Mouse (Mus musculus) gastrocnemius, adult 8-10 months (tissue): ENCODE results near the gene Stag2. TPM values are rescaled to one million over a fixed set of nuclear protein-coding genes. Genes with fewer than 3 reads are reported as not detected.

ENCODE experiments used
- DNase-seq, 2 experiments: peaks; one replicate each; pipeline ENCODE4 v3.0.0; 2022; ENCODE audit warnings: low spot score in 2 of 2
- total RNA-seq, 4 experiments: library from RNA; stranded (reverse); gene quantifications; 2 replicates each; pipeline ENCODE4 v1.2.4; 2022

The Stag2 gene
- total RNA-seq, 4 experiments from 2014 or later, result 47.1 to 62.3 (median 53.7) TPM

DNA sequence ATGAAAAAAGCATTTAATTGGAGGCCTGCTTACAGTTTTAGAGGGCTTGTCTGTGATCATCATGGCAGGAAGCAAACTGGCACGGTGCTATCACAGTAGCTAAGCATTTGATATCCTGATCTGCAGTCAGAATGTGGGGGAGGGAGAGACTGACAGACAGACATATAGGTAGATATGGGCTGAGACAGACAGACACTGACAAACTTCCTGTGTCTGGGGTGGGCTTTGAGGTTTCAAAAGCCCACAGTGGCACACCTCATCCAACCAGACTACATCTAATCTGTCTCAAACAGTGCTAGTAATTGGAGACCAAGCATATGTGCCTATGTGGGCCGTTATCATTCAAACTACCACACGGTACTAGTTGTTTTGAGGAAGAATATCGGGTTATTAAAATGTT, 53.4 kb downstream of the Stag2 start:
- no peak for DNase-seq

DNA sequence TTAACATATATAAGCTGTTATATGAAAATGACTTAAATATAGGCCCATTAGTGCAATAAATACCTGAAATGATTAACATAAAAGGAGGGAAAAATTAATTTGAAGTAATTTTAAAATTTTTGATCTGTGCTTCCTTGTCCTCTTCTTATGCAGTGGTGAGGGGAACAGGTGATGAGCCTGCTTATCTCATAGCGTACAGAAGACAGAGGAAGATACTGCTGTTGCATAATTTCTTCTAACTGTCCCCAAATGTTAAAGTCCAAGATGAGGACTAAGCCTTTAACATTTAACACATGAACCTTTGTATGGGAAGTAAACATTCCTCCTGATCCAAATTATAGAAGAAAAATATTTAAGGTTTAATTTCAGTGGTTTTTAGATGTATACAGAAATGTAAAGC, 66.6 kb downstream of the Stag2 start:
- DNase-seq, result no peak

DNA sequence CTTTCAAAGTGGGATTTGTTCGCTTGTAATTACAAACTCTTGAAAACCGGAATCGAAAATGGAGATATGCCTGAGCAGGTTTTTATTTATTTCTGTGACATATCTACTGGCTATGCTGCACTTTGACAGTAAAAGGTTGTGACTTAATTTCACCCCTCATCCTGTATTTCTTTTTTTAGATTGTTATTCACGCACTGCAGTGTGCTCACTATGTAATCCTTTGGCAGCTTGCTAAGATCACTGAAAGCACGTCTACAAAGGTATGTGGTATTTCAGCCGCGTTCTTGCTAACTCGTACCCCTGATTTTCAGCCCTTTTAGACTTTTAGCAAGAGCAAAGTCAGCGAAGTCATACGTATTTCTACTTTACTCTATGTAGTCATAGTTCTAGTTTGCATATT, 101.2 kb downstream of the Stag2 start:
- DNase-seq, result no peak

DNA sequence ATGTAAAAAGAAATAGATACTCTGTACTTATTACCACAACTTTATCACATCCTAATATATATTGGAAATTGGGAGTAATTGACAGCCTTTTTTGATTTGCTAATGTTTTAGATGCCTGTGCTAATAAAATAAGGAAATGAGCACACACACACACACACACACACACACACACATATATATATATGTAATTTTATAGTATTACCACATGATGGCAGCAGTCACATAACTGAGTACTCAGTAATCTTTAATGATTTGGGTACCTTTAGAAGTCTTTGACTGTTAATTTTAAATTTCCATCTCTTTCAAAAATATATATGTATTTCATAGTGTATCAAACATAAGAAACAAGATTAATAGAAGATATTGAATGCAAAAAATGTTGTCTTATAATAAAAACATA, 123.6 kb downstream of the Stag2 start:
- no peak for DNase-seq

DNA sequence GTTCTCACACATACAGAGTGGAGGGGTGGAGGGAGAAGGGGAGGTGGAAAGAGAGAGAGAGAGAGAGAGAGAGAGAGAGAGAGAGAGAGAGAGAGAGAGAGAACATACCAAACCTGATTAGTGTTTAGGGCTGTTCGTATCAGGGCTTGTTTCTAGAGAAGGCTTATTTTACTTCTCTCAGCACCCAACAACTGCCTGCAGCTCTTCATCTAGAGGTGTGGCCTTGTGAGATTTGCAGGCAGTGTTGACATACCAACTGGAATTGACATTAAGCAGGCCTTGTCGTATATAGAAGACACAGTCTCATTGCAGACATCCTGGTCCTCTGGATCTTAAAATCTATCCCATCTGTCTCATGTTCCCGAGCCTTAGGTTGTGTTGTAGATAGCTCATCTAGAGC, 141.1 kb downstream of the Stag2 start:
- DNase-seq, result no peak

DNA sequence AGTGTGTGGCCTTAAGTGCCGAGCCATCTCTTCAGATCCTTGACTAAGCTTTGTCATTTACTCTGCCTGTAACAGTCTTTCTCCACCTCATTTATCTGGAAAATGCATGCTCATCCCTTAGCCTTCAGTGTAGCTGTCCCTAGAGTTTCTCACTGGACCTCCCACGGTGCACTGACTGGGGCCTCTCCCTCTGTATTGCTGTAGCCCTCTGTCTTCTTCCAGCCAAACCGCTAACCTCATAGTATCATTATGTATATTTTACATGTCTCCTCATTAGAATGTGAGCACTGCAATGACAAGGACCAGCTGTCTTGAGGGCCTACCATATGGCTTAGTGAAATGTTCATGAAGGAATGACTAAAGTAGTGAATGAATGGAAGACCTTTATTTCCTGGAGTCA, 166.1 kb downstream of the Stag2 start:
- DNase-seq, result no peak

DNA sequence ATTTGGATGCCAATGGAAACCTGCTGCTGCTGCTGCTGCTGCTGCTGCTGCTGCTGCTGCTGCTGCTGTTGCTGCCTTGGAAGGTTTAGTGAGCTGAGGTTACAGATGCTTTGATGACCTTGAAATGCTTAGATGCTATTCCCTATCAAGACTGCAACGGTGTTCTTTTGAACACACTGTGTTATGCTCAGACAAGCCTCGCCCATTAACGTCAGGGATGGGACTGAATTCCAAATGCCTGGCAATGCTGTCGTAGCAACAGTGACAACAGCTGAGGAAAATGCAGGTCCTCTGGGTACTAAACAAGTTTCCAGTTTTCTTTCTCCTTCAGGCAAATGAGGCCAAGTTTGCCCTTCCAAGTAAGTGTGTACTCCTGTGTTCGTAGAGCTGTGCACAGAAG, 171.3 kb downstream of the Stag2 start:
- DNase-seq, result no peak

DNA sequence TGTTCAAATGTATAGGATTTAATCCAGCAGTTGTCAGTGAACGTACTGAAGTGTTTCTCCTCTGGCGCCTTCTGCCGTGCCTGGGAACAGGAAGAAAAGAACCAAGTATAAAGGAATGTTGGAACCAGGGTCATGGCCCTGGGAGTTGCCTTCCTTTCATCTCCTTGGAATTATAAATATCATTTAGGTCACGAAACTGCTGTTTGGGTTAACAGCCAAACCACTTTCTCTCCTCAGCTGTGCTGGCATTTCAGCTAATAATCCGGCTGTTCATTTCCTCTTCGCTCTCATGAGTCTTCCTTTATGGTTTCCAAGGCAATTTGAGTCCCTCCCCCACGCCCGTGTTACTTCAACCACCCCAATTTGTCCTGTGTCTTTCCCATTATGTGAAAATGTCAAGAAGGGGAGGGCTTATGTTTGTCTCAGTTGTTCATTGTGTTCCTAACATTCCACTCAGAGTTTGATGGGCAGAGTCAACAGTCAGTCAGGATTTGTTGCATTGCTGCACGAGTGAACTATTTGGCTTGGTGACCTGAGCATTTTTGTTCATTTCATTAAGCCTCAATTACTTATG, 172.2 kb downstream of the Stag2 start:
- no peak for DNase-seq

DNA sequence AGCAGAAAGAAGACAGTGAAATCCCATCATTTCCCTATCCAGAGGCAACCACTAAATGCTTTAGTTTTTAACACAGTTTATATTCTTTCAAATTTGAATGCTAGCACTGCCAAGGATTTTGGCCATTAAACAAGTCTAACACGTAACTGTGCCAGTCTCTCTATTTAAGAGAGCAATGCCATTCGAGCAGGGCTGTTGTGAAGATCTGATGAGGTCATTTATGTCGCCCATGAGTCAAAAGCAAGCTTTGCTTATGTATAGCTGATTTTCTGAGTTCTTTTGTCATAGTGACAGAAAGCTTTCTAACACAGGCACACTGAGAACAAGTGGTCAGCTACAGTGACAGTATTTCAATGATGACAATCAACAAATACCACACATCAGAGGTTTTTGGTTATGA, 175.7 kb downstream of the Stag2 start:
- DNase-seq, result no peak

Other genes with a start within 250 kb of the Stag2 start
- 10 to 100 TPM; 15.2 to 23.2 (median 16.8) TPM for gene Thoc2, start 228.6 kb upstream of the Stag2 start, total RNA-seq
- 10 to 100 TPM; 12.6 to 16.2 (median 15.6) TPM for gene Xiap, start 89.6 kb upstream of the Stag2 start, total RNA-seq